Mouse (Mus musculus) megakaryocyte-erythroid progenitor cell, adult 5-6 weeks (primary cell): ENCODE data around the gene Ttll10. TPM values are rescaled to one million over a fixed set of nuclear protein-coding genes. Genes with fewer than 3 reads are reported as not detected.

Experiments
- ATAC-seq: replicated peaks from 2 replicates; pipeline ENCODE4 v1.8.0; 2016; ENCODE audit warnings: mild to moderate bottlenecking, inconsistent platforms; ENCODE audit not compliant: severe bottlenecking, poor library complexity, low FRiP score, low TSS enrichment
- total RNA-seq, 2 experiments: library from RNA; stranded (forward) in 1 of 2; stranded (reverse) in 1 of 2; fragments of 200-1000, 215-1000 nt in 1 of 2; fragments of >200 nt in 1 of 2; fragmentation: Nextera tagmentation in 1 of 2; gene quantifications; 2 replicates each; pipeline ENCODE4 v1.2.3; 2014 to 2017

The Ttll10 gene
- total RNA-seq, 2 experiments from 2014 or later, result not detected

DNA sequence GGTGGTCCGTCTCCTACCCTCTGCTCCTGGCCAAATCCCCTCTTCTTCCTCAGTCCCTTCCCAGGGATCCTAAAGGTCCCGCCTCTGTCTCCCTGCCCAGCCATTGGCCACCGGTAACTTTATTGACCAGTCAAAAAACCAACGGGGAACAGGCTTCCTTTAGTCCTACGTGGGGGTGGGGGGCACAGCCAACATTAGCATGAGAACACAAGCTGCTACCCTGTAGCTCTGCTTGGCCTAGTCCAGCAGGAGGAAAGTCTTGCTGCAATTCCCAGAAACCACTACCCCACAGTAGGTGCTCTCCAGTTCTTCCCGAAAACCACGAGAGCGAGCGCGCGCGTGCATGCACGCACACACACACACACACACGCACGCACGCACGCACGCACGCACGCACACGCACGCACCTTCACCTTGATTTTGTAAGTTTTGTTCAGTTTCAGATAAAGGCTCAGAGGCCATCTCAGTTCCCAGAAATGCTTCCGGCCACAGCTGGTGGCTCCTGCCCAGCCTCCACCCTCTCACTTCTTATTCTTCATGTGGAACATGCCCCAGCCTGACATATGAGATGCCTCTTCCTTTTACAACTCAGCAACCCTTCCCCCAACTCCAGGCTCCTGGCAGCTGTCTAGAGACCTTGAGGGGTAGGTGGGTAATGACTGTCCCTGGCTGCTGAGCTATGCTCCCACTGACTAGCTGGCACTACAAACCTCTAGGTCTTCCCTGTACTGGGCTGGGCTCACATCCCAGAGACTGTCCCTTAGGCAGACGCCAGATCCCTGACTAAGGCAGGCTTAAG is 27.4 kb downstream of the Ttll10 start:
- peak; percentile 22 for ATAC-seq

DNA sequence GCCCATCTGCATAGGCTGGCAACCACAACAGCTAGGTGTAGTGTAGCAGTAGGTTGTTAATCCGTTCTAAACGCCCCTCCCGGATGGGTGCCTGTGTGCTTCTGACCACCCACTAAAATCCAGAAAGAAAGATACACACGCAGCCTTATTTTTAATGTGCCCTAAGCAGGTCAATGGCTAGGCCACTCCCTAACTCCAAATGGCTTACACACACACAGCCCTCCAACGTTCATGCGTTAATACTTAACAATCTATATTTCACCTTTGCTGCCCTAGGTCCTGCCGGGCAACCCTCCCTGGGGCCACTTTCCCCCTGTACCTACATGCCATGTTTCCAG is 28.0 kb downstream of the Ttll10 start:
- ATAC-seq, result no peak

DNA sequence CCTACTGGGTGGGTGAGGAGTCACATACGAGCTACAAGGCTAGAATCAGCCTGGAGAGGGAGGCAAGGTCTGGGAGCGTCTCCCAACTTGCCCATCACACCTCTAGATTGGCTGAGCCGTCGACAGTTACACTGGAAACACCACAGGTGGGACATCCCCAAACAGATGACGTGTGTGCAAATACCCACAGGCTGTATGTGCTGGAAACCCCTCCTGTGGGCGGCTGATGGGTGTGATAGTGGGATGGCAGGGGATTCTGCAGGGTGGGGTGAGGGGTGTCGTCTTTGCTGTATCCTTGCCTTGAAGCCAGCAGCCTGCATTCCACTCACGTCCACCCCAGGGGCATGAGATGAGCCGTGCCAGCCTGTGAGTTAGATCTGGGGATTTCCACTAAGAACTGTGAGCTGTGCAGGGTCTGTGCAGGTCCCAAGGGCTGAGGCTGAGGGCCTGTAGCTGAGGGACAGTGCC is 28.5 kb downstream of the Ttll10 start:
- no peak for ATAC-seq

DNA sequence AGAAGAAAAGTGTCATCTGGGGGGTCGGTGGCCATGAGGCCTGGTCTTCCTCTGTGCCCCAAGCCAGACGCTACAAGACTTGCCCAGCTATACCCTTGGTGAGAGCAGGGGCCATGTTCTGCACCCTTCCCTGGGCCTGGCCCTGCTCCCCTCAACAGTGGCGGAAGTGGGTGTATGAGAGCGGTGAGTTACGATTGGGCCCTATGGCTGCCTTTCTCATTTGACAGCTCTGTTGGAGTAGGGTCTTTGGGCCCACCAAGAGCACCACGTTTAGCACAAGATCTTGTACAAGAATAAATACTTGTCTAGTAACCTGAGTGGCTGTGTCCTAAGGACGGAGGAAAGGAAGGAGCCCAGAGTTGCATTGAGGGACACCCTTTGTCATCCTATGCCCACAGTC is 30.6 kb downstream of the Ttll10 start:
- ATAC-seq, result no peak

DNA sequence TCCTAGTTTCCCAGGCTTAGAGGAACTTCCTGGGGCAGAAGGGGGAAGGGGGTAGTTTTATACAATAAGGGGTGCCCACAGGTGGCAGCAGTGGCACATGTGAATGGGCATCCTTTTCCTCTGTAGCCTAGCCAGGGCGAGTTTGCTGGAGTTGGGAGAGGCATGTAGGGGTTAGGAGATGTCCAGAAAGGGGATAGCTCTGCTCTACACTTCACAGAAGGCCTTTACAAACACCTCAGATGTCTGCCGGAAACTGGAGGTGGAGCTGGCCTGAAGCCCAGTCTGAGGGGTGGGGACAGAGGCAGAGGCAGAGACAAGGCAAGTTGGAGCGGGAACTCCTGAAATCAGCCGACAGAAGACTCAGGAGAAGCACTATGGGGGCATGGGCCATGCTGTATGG is 33.2 kb downstream of the Ttll10 start, which contains the start of gene Tnfrsf18:
Gene Tnfrsf18 (plus strand): TSS at position 152 of the 400 bp plus-strand sequence.
- peak; percentile 60 for ATAC-seq

DNA sequence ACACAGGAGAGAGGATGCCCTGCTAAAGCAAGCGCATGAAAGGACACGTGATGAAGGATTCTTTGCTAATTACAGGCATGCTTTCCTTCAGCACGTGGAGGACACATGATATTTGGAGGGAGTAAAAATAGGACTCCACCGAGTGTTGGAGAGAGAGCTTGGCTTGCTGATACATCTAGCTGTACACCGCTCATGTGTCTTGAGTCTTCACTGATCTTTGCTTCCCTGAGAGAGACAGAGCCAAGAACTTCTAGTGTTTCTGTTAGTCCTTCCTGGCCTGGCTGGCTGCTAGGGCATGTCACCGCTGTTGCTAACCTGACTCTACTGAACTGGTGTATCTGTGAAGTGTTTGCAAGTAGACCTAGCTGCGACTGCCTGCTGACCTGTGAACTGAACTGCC is 35.0 kb downstream of the Ttll10 start:
- ATAC-seq, result no peak

DNA sequence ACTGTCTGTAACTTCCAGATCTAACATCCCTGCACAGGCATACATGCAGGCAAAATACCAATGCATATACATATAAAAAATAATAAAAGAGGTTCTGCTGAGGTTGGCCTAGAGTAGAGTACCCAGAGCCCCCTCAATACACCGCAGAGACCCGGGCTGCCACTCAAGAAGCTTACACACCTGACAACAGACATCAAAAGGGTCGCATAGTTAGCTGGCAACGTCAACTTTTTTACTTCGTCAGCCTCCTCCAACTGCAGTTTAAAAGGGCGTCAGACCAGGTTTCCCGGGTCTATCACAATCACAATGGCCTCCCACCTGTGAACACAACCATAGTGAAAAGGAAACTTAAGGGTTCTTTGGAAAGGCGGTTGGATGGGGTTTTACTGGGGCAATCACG is 35.7 kb downstream of the Ttll10 start:
- ATAC-seq, result no peak

DNA sequence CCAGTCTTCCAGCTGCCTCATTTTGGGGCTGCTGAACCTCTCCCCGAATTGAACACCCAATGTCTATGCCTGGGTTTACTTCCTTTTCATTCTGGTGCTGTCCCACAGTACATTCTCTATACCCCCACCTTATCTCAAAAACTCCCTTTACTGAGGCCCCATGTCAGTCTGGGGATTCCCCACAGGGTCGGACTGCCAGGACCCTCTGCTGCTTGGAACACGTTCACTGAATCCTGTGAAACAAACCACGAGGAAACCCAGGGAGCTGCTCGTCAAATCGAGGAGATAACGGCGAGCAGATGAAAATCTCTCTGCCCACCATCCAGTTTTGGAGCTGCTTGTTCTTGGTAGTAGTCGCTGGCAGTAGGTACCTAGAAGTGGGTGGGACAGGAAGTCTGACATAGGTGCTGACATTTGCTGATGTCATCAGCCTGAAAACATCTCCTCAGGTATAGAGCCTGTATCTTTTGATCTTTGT is 37.2 kb downstream of the Ttll10 start:
- peak; percentile 31; the same call in 1 of the 2 replicates for ATAC-seq

DNA sequence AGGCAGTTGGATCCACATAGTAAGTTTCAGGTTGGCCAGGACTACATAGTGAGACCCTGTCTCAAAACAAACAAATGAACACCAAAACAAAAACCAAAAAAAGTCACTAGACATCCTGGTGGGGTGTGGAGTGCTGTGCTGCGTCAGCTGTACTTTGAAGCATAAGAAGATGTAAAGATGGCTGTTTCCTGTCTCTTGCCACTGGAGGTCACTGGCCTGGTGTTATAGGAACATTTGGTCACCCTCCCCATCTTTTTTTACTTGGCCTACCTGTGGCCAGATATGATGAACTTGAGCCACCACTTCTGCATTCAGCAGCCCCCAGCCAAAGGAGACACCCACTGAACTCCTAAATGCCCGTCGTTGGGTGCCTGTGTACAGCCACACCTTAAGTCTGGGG is 37.8 kb downstream of the Ttll10 start:
- no peak for ATAC-seq

DNA sequence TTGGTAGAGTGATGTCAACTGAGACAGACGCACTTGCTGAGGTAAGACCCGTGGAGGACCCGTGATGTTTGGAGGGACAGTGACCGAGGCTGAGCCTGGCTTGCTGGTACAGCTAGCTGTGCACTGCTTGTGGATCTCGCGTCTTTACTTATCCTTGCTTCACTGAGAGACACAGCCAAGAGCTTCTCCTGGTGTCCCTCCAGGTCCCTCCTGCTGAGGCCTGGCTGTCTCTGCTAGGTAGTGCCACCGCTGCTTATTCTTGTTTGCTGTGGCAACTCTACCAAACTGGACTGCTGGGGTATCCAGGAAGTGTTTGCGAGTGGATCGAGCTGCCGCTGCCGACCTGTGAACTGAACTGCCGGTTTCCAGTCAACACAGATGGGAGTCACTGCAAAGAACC is 39.4 kb downstream of the Ttll10 start:
- no peak for ATAC-seq

DNA sequence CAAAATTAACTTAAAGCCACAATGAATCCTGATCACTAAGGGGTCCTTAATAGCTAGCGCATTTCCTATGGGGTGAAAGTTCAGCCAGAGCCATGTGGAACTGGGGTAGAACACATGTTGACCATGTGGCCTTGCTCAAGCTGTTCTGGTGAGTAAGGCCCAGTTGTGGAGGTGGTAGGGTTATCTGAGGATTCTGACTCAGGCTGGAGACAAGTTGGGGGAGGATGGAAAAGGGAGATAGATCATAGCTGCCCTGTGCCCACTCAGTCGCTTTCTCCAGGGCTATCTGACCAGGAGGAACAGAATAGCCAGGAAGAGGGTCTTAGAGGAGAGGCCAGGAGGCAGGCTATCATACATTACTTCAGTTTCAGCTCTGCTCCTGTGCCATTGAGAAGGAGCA is 44.8 kb downstream of the Ttll10 start:
- ATAC-seq, result no peak

DNA sequence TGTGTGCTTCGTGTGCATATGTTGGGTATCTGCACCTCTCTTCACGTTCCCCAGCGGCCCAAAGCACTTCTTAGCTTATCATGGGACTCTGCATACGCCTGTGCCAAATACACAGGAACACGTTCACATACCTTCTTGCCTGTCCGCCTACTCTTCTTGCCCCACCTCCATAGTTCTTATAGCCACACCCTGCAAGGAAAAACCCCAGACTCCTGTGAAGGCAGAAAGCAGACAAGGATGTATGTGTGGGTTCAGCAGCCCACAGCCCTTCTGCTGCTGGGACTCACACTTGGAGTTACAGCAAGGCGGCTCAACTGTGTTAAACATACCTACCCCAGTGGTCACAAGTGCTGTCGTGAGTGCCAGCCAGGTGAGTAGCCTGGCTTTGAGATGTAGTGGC is 45.6 kb downstream of the Ttll10 start, which contains the start of gene Tnfrsf4:
Gene Tnfrsf4 (plus strand): TSS at position 207 of the 400 bp plus-strand sequence.
- ATAC-seq, result no peak

DNA sequence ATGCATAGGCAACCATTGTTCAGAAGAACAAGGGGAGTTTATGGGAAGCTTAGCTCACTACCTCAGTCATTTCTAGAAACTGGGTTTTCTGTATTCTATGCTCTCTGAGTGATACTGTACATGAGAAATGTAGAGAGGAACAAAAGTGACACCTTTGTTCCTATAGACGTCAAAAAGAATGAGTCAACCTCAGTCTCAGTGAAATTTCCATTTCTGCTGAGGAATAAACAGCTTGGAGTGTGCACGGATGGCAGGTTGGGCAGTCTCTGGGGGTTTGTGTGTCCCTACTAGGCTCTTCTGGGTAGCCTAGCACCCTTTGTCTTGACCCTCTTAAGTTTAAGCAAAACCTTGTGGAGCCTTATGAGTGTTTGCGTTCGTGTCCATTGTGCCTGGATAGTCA is 50.8 kb downstream of the Ttll10 start:
- no peak for ATAC-seq

DNA sequence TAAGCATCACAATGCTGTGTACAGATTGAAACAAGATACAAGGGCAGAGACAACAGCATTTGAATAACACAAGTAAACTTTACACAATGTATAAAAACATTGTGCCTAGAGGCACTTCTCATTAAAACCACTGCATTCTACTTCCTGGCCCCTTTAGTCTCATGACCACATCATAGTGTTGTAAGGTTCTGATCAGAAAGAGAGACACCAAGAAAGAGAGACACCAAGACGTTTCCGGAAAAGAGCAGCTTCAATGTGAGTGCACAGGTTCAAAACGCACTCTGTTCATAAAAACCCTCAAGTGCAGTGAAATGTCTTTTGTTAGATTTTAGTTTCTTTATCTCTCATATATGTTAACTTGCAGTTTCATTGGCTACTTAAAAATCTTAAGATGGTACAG is 55.1 kb downstream of the Ttll10 start:
- ATAC-seq, result no peak

DNA sequence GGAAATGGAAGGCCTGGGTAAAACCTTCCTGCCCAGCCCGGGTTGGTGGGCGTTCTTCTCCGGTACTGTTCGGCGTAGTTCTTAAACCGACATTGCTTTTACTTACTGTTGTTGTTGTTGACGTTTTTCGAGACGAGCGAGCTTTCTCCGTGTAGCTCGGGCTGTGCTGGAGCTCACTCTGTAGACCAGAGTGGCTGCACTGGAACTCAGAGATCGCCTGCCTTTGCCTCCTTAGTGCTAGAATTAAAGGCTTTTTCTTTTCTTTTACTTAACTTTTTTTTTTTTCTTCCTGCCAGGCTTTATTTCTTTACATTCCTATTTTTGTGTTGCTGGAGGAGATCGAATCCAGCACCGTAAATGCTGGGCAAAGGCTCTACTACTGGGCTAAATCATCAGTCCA is 65.6 kb downstream of the Ttll10 start:
- ATAC-seq, result no peak

DNA sequence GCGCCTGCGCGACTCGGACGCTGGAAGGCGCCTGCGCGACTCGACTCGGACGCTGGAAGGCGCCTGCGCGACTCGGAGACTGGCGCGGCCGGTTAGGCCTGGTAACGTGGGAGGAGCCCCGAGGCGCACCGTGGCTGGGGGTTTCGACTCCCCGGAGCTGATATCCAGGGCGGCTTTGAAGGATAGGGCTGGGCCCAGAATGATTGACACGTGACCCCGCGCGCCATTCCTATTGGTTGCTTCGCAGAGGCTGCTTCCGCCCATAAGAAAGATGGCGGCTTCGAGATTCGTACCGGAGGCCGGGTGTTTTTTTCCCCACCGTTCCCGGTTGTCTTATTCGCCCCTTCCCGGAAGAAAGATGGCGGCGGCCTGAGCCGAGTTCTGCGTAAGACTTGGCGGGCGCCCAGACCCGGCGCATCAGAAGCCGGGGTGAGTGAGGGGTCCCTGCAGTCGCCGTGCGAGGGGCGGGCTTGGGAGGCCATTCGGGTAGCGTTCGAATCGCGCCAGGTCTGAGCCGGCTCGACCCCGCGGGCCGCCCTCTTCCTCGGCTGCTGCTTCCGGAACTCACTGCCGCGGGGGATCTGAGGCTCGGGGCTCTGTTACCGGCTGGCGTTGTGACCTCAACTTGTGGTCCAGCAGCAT is 66.2 kb downstream of the Ttll10 start:
- ATAC-seq, result peak; percentile 62

DNA sequence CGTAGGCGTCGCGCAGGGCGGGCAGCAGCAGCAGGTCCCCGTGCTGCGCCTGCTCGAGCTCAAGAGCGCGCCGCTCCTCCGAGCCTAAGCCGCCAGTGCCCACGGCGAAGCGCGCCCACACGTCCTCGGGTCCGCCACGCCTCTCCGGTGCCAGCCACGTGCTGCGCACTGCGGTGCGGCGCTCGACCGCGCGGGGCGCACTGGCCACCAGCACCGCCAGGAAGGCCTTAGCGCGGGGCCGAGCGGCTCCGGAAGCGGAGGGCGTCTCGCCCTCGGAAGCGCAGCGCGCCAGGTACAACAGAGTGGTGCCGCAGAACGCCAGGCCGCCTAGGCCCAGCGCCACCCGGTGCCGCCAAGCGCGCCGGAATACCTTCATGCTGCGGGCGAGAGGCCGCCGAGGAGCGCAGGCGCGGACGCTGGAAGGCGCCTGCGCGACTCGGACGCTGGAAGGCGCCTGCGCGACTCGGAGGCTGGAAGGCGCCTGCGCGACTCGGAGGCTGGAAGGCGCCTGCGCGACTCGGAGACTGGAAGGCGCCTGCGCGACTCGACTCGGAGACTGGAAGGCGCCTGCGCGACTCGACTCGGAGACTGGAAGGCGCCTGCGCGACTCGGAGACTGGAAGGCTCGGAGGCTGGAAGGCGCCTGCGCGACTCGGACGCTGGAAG is 66.8 kb downstream of the Ttll10 start, which contains the start of the genes B3galt6 and Sdf4:
Gene B3galt6 (minus strand): TSS at position 409 of the 665 bp plus-strand sequence.
Gene Sdf4 (plus strand): TSS at position 632 of the 665 bp plus-strand sequence.
- peak; percentile 56 for ATAC-seq

DNA sequence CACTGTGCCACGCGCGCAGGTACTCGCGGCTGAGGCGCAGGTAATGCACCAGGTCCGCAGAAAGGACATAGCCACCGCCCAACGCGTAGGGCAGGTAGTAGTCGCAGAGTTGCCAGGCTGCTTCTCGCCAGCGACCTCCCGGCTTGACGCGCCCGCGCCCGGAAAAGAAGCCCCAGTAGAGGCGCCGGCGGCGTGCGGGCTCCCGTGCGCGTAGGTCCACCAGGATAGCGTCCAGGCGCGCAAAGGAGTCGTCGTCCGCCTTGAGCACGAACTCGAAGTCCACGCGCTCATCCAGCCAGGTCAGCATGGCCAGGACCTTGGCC is 67.3 kb downstream of the Ttll10 start:
- no peak for ATAC-seq

DNA sequence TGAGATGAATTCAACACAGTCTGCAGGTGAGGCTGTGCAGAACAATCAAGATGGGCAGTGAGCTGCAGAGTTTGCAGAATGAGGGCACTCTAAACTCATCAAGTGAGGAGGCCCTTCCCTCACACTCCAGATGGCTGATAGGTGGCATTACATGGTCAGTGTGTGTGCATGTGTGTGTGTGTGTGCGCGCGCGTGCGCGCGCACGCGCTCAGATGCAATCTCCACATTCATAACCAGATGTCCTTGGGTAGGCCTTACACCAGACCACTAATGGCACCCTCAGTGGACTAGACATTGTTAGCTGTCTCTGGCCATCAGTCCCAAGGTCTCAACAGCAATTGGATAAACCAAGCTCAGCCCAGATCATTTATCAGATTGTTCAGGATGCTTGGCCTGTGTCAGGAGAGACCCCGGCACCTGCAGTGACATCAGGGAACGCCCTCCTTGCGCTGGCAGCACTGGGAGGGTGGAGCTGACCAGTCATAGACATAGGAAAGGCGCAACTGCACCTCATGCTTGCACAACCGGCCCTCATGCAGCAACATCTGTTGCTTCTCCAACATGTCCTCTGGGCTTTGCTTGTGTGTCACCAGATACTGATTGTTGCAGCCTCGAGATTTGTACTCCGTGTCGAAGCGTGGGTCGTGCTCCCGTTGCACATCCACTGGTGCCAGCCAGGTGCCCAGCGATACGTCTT is 67.9 kb downstream of the Ttll10 start:
- ATAC-seq, result peak; percentile 8; the same call in 1 of the 2 replicates
